Mouse (Mus musculus) neutrophil, adult 5-6 weeks (primary cell): Measurements from ENCODE around the gene Prkag2. TPM values are rescaled to one million over a fixed set of nuclear protein-coding genes. Genes with fewer than 3 reads are reported as not detected.
"Not testable (repeated sequence)": the region's sequence is repeated elsewhere in the genome, so short reads cannot be mapped to it uniquely, and the experiment has no call there.

Source experiments
- ATAC-seq: fragments of 151-379, 151-347 bp; 2 replicates; pipeline ENCODE4 v1.8.0; 2017; ENCODE audit warnings: mild to moderate bottlenecking, moderate TSS enrichment; ENCODE audit not compliant: insufficient number of reproducible peaks, poor library complexity, low FRiP score, severe bottlenecking; ENCODE audit errors: extremely low read depth
- total RNA-seq: library from RNA; stranded (forward); fragments of 200-1000 nt; gene quantifications from 2 replicates; pipeline ENCODE4 v1.2.3, GENCODE M21; 2017

Gene Prkag2
- total RNA-seq, 1 experiment from 2014 or later: 37.0 TPM

- no peak for ATAC-seq
These were observed 230.6 kb downstream of the Prkag2 start for GRCm38 (mm10) chr5:24869796-24870289.

- ATAC-seq: no peak
These were observed 236.6 kb downstream of the Prkag2 start for GRCm38 (mm10) chr5:24863804-24864203.

GRCm38 (mm10) chr5:24861449-24861930, 239.0 kb downstream of the Prkag2 start:
- ATAC-seq: no peak

GRCm38 (mm10) chr5:24860635-24861448, 239.6 kb downstream of the Prkag2 start:
- no peak for ATAC-seq

GRCm38 (mm10) chr5:24859771-24860540, 240.5 kb downstream of the Prkag2 start:
- no peak for ATAC-seq

GRCm38 (mm10) chr5:24854827-24855600, 245.4 kb downstream of the Prkag2 start:
- no peak for ATAC-seq

GRCm38 (mm10) chr5:24854256-24854655, 246.2 kb downstream of the Prkag2 start:
- ATAC-seq: no peak

- not testable (repeated sequence) for ATAC-seq
These were observed 252.2 kb downstream of the Prkag2 start for GRCm38 (mm10) chr5:24848261-24848660.

- ATAC-seq: no peak
These were observed 256.6 kb downstream of the Prkag2 start for GRCm38 (mm10) chr5:24843841-24844240.

GRCm38 (mm10) chr5:24843103-24843475, 257.4 kb downstream of the Prkag2 start:
- no peak for ATAC-seq

GRCm38 (mm10) chr5:24842274-24843102, 258.0 kb downstream of the Prkag2 start, which contains the start of gene Rheb:
Gene Rheb, minus strand, starts transcription at chr5:24842624.
- ATAC-seq: peak; percentile 89

GRCm38 (mm10) chr5:24841662-24842273, 258.7 kb downstream of the Prkag2 start:
- ATAC-seq: 0 out of 2 replicates have a peak, but pooled peaks have one; percentile 0

GRCm38 (mm10) chr5:24840975-24841431, 259.4 kb downstream of the Prkag2 start:
- ATAC-seq: no peak

GRCm38 (mm10) chr5:24834491-24834890, 266.0 kb downstream of the Prkag2 start:
- ATAC-seq: no peak

GRCm38 (mm10) chr5:24831912-24832311, 268.5 kb downstream of the Prkag2 start:
- ATAC-seq: no peak

- ATAC-seq: no peak
These were observed 272.0 kb downstream of the Prkag2 start for GRCm38 (mm10) chr5:24828446-24828845.

GRCm38 (mm10) chr5:24827173-24827572, 273.3 kb downstream of the Prkag2 start:
- peak; percentile 68 for ATAC-seq
